Mouse (Mus musculus): ENCODE measurements around the gene Gm10642.

- TF ChIP-seq POLR2A (IDR thresholded peaks at IDR 0.05; ENCODE audit: extremely low read depth, insufficient read depth, low read length) (no peak), CTCF (IDR thresholded peaks at IDR 0.05; ENCODE audit: extremely low read depth, insufficient read depth, low read length) (no peak)
These were observed 14.3 kb downstream of the Gm10642 start for GRCm38 (mm10) chr9:70670381-70670780.

Data from cortical plate, adult 2 months (tissue).